ENCODE assay signal across 8 mouse cellular contexts in genomic region chr11:53858761-53859580, GRCm38 (mm10). TPM values are rescaled to one million over a fixed set of nuclear protein-coding genes. Genes with fewer than 3 reads are reported as not detected.
DNase-seq lines count a peak whose midpoint lies in the region; ATAC-seq and TF ChIP-seq lines count a peak whose summit lies in the region.
"Not testable (repeated sequence)": the region's sequence is repeated elsewhere in the genome, so short reads cannot be mapped to it uniquely, and the experiment has no call there.

Gene Gm12216 (minus strand): TSS chr11:53859256.

- H3K4me2 ChIP-seq in heart, embryonic 12.5 days: peak within 1 kb of the TSS; percentile 93
- H3K4me2 ChIP-seq in liver, embryonic 12.5 days: peak within 1 kb of the TSS; percentile 78
- peak within 1 kb of the TSS; percentile 62 for H3K4me2 ChIP-seq in midbrain, embryonic 14.5 days (ENCODE audit: low read length)

- not testable (repeated sequence) for H3K9me3 ChIP-seq in heart, embryonic 12.5 days (replicated peaks); liver, embryonic 12.5 days (replicated peaks); midbrain, embryonic 14.5 days (ENCODE audit: control insufficient read depth, low read length)

- not testable (repeated sequence) for TF ChIP-seq CTCF in embryonic fibroblast, embryonic 13.5 days (IDR thresholded peaks at IDR 0.05; ENCODE audit: borderline replicate concordance, insufficient read depth, low read length); spleen, adult 2 months (IDR thresholded peaks at IDR 0.05; ENCODE audit: extremely low read depth, insufficient read depth, insufficient read length, insufficient replicate concordance)

- DNase-seq in CD4-positive, CD25-positive, alpha-beta regulatory T cell, adult 2 months (ENCODE audit: low read depth, low spot score): peak; percentile 85
- peak; percentile 18 for DNase-seq in brain, adult 2 months (ENCODE audit: low read depth, low spot score)
- DNase-seq in kidney, adult 18-20 months: peak; percentile 69
- DNase-seq in midbrain, embryonic 14.5 days: peak; percentile 46
- peak; percentile 27 to 44 for DNase-seq in spleen, adult 2 months (ENCODE audit: low read depth in 1 of 2, low spot score in 2 of 2)

- not testable (repeated sequence) for H3K4me1 ChIP-seq in embryonic fibroblast, embryonic 13.5 days (ENCODE audit: control insufficient read depth, insufficient read depth, low read length); heart, embryonic 12.5 days (replicated peaks); liver, embryonic 12.5 days; midbrain, embryonic 14.5 days (ENCODE audit: control insufficient read depth, insufficient read depth, low read length); spleen, adult 2 months (ENCODE audit: control insufficient read depth, insufficient read depth, insufficient read length)

- peaks cover 13% of the 10 kb centered on the region for H3K27me3 ChIP-seq in heart, embryonic 12.5 days (replicated peaks)
- not testable (repeated sequence) for H3K27me3 ChIP-seq in liver, embryonic 12.5 days (replicated peaks); midbrain, embryonic 14.5 days (ENCODE audit: control insufficient read depth, insufficient read depth, low read length); spleen, adult 2 months (ENCODE audit: control insufficient read depth, insufficient read depth, low read length)

- H3K36me3 ChIP-seq in heart, embryonic 12.5 days; liver, embryonic 12.5 days; midbrain, embryonic 14.5 days (ENCODE audit: control insufficient read depth, insufficient read depth, low read length); spleen, adult 2 months (ENCODE audit: control insufficient read depth, insufficient read depth, low read length): not testable (repeated sequence)

- not testable (repeated sequence) for TF ChIP-seq POLR2A in embryonic fibroblast, embryonic 13.5 days (IDR thresholded peaks at IDR 0.05; ENCODE audit: low read depth, low read length); spleen, adult 2 months (IDR thresholded peaks at IDR 0.05; ENCODE audit: low read depth, low read length)

- peak; percentile 67 for ATAC-seq in heart, embryonic 12.5 days (ENCODE audit: insufficient number of reproducible peaks, low FRiP score)
- peak; percentile 49 for ATAC-seq in liver, embryonic 12.5 days
- ATAC-seq in midbrain, embryonic 14.5 days (ENCODE audit: low FRiP score, low TSS enrichment): not testable (repeated sequence)

- WGBS in heart, embryonic 12.5 days: 9% methylated on average over 46 of the region's 50 CpGs
- WGBS in liver, embryonic 12.5 days (ENCODE audit: insufficient replicate concordance): 11% methylated on average over 40 of the region's 50 CpGs
- 17% methylated on average over 44 of the region's 50 CpGs for WGBS in midbrain, embryonic 14.5 days
- 2% methylated on average over 46 of the region's 50 CpGs for WGBS in spleen, adult 2 months

- peak within 1 kb of the TSS; percentile 79 for H3K9ac ChIP-seq in heart, embryonic 12.5 days
- H3K9ac ChIP-seq in liver, embryonic 12.5 days: peak within 1 kb of the TSS; percentile 68
- peak within 1 kb of the TSS; percentile 42; the same call in 1 of the 2 replicates for H3K9ac ChIP-seq in midbrain, embryonic 14.5 days (replicated peaks; ENCODE audit: low read length)

- H3K4me3 ChIP-seq in embryonic fibroblast, embryonic 13.5 days (ENCODE audit: insufficient read depth, low read length): peak within 1 kb of the TSS; percentile 51
- H3K4me3 ChIP-seq in heart, embryonic 12.5 days: peak within 1 kb of the TSS; percentile 64
- H3K4me3 ChIP-seq in liver, embryonic 12.5 days: peak within 1 kb of the TSS; percentile 65
- peak within 1 kb of the TSS; percentile 35 for H3K4me3 ChIP-seq in midbrain, embryonic 14.5 days (replicated peaks; ENCODE audit: low read depth, low read length)
- H3K4me3 ChIP-seq in spleen, adult 2 months (ENCODE audit: extremely low read depth, insufficient read depth, insufficient read length): peak within 1 kb of the TSS; percentile 60

- not testable (repeated sequence) for H3K27ac ChIP-seq in embryonic fibroblast, embryonic 13.5 days (ENCODE audit: insufficient read depth, low read length); heart, embryonic 12.5 days (ENCODE audit: poor library complexity, severe bottlenecking); liver, embryonic 12.5 days; midbrain, embryonic 14.5 days (replicated peaks; ENCODE audit: low read depth, low read length)
- H3K27ac ChIP-seq in spleen, adult 2 months (ENCODE audit: insufficient read depth, low read length): peak within 1 kb of the TSS; percentile 64

RNA-seq across cellular contexts. Expression of gene Gm12216, which starts in this region (rescaled TPM):
- polyA plus RNA-seq in embryonic fibroblast, embryonic 13.5 days (2011; ENCODE audit: insufficient read length, low read depth, missing spikeins): not detected in 2 replicates
- 0.19 and 0.27 TPM in 2 replicates for polyA plus RNA-seq in heart, embryonic 12.5 days (2016; fragmentation: Nextera tagmentation; extraction: Ambion mirVana)
- polyA plus RNA-seq in liver, embryonic 12.5 days (2016; fragmentation: Nextera tagmentation; extraction: Ambion mirVana): 0.30 and 0.83 TPM in 2 replicates
- polyA plus RNA-seq in midbrain, embryonic 14.5 days (2014; fragmentation: Nextera tagmentation; extraction: Ambion mirVana): 0.26 and 0.57 TPM in 2 replicates
- 6.9 and 8.1 TPM in 2 replicates for polyA plus RNA-seq in spleen, adult 2 months (2012; rRNA removed)

Comparison
In these comparisons a context has a peak if more than half of its experiments do, and no peak if none do; other contexts are left out.
1. Peak in ATAC-seq, H3K4me3 ChIP-seq, H3K9ac ChIP-seq and H3K4me2 ChIP-seq in heart, embryonic 12.5 days; RNA of the gene not detected or under 1 TPM.
2. Peak in ATAC-seq, H3K4me3 ChIP-seq, H3K9ac ChIP-seq and H3K4me2 ChIP-seq in liver, embryonic 12.5 days; RNA of the gene not detected or under 1 TPM.
3. Peak in DNase-seq, H3K4me3 ChIP-seq, H3K9ac ChIP-seq and H3K4me2 ChIP-seq in midbrain, embryonic 14.5 days; RNA of the gene not detected or under 1 TPM.
4. DNase-seq: peak in every context shown above with its lines; median percentile 85 in CD4-positive, CD25-positive, alpha-beta regulatory T cell, adult 2 months; 69 in kidney, adult 18-20 months; 46 in midbrain, embryonic 14.5 days; 36 in spleen, adult 2 months; 18 in brain, adult 2 months.